Mouse (Mus musculus) embryonic facial prominence, embryonic 13.5 days (tissue): ENCODE measurements around the gene Hspa8. TPM values are rescaled to one million over a fixed set of nuclear protein-coding genes. Genes with fewer than 3 reads are reported as not detected.

Source experiments
- ATAC-seq: fragments of 200-750 bp; cut with Nextera tagmentation; 2 replicates; pipeline ENCODE4 v1.8.0; 2017; ENCODE audit warnings: low read depth; ENCODE audit not compliant: insufficient number of reproducible peaks, insufficient read depth, low FRiP score, low TSS enrichment
- H3K27ac ChIP-seq: fragments of 300-500 bp; sonication (generic); 2 replicates; pipeline ENCODE4 v1.5.1; 2015; ENCODE audit warnings: moderate library complexity, mild to moderate bottlenecking, inconsistent platforms
- H3K27me3 ChIP-seq: fragments of 300-500 bp; sonication (generic); 2 replicates; pipeline ENCODE4 v1.6.1; 2015; ENCODE audit warnings: mild to moderate bottlenecking, inconsistent platforms
- H3K36me3 ChIP-seq: fragments of 300-500 bp; sonication (generic); 2 replicates; pipeline ENCODE4 v1.6.1; 2015; ENCODE audit warnings: mild to moderate bottlenecking, inconsistent platforms
- H3K4me1 ChIP-seq: fragments of 300-500 bp; sonication (generic); 2 replicates; pipeline ENCODE4 v1.6.1; 2015; ENCODE audit warnings: inconsistent platforms
- H3K4me2 ChIP-seq: fragments of 300-500 bp; sonication (generic); 2 replicates; pipeline ENCODE4 v1.6.1; 2015; ENCODE audit warnings: moderate library complexity, mild to moderate bottlenecking, inconsistent platforms
- H3K4me3 ChIP-seq: fragments of 300-500 bp; sonication (generic); 2 replicates; pipeline ENCODE4 v1.5.1; 2015; ENCODE audit warnings: mild to moderate bottlenecking, inconsistent platforms
- H3K9ac ChIP-seq: fragments of 300-500 bp; sonication (generic); 2 replicates; pipeline ENCODE4 v1.6.1; 2015; ENCODE audit warnings: mild to moderate bottlenecking, inconsistent platforms
- H3K9me3 ChIP-seq: fragments of 300-500 bp; sonication (generic); 2 replicates; pipeline ENCODE4 v1.6.1; 2016; ENCODE audit warnings: inconsistent platforms
- WGBS: fragments of 180-500 bp; shearing (Covaris S2); methylation state at CpG from one replicate; pipeline ENCODE4 v1.1.7; 2015; ENCODE audit warnings: mixed read lengths; 5-methylcytosine and 5-hydroxymethylcytosine counted together
- polyA plus RNA-seq: library from polyadenylated mRNA; unstranded; fragments of >200 nt; fragmentation: Nextera tagmentation; extraction: Ambion mirVana; gene quantifications from 2 replicates; pipeline ENCODE4 v1.2.1, GENCODE M21; 2015

Gene Hspa8
- 2,195 and 2,229 TPM in 2 replicates for polyA plus RNA-seq

DNA sequence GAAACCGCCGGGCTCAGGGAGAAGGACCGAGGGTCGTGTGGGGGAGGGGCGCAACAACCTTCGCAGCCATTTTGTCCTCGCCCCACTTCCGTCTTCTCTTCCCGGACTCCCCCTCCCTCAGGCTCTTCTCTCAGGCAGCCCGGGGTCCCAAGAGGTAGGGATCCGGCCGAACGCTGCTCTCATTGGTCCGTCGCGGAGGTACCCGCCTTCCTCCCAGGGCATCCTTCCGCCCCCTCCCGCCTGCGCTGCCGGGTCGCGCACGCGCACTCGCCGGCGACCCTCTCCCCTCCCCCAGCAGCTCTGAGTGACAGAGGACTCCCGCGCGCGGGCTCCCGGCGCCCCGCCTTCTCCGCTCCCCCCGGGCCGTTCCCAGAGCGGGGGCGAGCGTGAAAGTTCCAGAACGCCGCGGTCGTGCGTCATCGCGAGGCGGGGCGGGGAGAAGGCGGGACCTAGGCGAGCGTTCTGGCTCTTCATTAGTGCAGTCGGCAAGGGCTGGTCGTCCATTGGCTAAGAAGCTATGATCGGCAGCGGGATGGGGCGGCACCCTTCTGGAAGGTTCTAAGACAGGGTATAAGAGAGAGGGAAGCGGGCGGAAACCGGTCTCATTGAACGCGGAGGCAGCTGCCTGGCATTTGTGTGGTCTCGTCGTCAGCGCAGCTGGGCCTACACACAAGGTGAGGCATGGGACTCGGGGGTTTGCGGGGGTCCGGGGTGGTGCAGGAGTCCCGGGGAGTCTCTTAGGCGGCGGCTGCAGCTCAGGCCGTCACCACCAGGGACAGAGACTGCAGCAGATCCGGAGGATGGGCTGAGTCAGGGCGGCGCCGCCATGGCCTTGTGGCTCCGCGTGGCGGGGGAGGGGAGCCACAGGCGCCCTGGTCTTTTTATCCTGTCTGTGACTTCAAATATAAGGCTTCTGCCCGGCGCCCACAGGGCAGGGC, at the start of gene Hspa8:
Hspa8 (plus strand) TSS at position 310 of the 938 bp plus-strand sequence.
- Histone ChIP-seq H3K27ac (peak within 1 kb of the TSS; percentile 98), H3K4me1 (peaks cover 32% of the 10 kb centered on the region), H3K9ac (peak within 1 kb of the TSS; percentile 100), H3K9me3 (no peaks in the 10 kb centered on the region), H3K4me3 (peak within 1 kb of the TSS; percentile 93), H3K4me2 (peak within 1 kb of the TSS; percentile 75), H3K36me3 (peaks cover 33% of the 10 kb centered on the region), H3K27me3 (no peaks in the 10 kb centered on the region)
- ATAC-seq, result peak; percentile 97
- WGBS, result under 1% methylated on average over 82 of the region's 83 CpGs

DNA sequence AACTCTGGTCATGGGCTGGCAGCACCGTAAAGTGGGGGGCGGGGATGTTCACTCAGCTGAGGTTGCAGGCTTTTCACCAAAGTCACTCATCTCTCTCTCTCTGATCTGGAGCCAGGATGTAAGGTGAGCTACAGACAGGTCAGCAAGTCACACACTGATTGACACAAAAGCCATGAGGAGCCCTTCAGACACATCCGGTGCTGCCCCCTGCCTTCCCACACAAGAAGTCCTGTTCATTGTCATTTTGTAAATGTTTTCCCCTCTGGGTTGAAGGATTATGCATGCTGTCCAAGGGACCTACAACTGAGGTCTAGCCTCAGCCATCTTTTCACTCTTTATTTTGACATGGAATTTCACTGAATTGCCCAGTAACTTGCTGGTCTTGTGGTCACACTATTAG, 49.0 kb upstream of the Hspa8 start:
- no peaks in the 10 kb centered on the region for H3K36me3 ChIP-seq
- H3K27me3 ChIP-seq, result no peaks in the 10 kb centered on the region
- no peak overlapping the region for H3K4me3 ChIP-seq
- no peaks in the 10 kb centered on the region for H3K9me3 ChIP-seq
- 35% methylated on average over 3 of the region's 3 CpGs for WGBS
- ATAC-seq, result no peak
- H3K9ac ChIP-seq, result no peak overlapping the region
- H3K27ac ChIP-seq, result no peak overlapping the region
- peaks cover 30% of the 10 kb centered on the region for H3K4me1 ChIP-seq
- no peak overlapping the region for H3K4me2 ChIP-seq

DNA sequence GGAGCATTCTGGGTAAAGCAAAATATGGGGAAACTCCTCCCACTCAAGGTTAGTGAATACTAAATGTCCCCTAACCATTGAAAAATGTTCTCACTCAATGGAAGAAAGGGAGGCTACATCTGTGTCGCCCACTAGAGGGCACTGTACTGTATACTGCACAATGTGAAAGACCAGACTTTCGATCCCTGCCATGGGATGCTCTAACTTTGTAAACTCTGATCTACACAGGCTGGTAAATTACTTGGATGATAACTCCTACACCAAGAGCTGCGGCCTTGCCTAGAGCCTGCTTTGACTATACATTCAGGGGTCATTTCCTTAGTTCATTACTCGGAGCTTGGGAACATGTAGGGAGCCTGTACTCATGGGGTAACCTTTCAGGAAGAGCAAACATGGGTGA, 44.4 kb upstream of the Hspa8 start:
- 20% methylated on average over 4 of the region's 4 CpGs for WGBS
- ATAC-seq, result no peak
- peak overlapping the region; percentile 88 for H3K27ac ChIP-seq

DNA sequence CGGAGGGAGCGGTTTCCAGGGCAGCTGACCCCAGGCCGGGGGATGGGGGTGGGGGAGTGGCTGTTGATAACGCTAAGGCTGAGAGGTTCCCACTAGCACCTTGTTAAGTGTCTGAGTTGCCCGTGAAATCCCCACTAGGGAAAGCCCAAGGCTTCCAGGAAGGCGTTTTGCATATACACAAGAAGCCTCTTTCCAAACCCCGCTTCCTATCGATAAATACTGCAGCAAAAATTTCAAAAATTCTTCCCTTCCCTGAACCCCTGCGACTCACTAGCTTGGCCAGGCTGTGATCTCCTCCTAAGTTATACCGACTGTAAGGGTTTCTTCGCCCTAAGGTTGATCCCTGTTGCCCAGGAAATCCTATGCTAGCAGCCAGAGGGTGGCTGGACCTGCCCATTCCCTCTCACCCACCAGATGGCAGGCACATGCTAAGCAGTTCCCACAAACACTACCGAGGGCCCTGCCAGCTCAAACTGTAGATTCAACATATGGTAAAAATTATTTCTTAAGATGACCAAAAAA, 43.6 kb upstream of the Hspa8 start:
- Histone ChIP-seq H3K27me3 (no peaks in the 10 kb centered on the region), H3K27ac (peak overlapping the region; percentile 88), H3K4me3 (peak overlapping the region; percentile 25), H3K4me1 (peaks cover 37% of the 10 kb centered on the region), H3K4me2 (peak overlapping the region; percentile 58), H3K9ac (0 out of 2 replicates have a peak overlapping the region, but pooled peaks have one; percentile 36), H3K36me3 (peaks cover 12% of the 10 kb centered on the region), H3K9me3 (no peaks in the 10 kb centered on the region)
- WGBS, result 10% methylated on average over 12 of the region's 12 CpGs
- 0 out of 2 replicates have a peak, but pooled peaks have one; percentile 61 for ATAC-seq

More for the DNA sequence above, 44.4 kb upstream of the Hspa8 start:
- Histone ChIP-seq H3K4me1 (peaks cover 40% of the 10 kb centered on the region), H3K27me3 (no peaks in the 10 kb centered on the region), H3K9ac (no peak overlapping the region), H3K4me2 (peak overlapping the region; percentile 58), H3K4me3 (no peak overlapping the region), H3K36me3 (peaks cover 4% of the 10 kb centered on the region), H3K9me3 (no peaks in the 10 kb centered on the region)

DNA sequence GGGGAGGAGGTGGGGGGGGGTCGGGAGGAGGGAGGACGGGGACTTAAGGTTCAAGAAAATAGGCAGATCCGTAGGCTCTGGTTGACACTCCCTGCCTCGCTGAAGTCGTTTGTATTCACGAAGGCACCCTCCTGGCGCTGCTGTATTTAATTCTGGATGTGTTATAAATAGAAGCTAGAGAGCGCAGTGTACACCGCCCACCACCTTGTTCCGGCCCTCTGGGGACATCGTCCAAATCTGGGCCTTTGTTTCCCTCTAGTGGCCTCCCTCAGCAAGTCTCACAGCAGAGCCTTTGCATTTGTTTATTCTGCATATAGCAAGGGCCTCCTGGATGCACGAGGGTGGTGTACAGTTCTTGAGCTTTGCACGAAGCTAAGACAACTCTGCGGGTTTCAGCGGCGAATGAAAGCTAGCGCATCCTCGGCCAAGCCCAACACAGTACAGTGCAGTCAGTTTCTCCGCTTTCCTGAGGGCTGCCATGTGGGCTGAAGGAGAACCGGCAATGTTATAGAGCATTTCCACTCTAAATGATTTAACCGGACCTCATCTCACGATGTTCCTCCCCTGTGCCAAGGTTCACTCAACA, 43.0 kb upstream of the Hspa8 start:
- H3K9ac ChIP-seq, result 0 out of 2 replicates have a peak overlapping the region, but pooled peaks have one; percentile 40
- H3K9me3 ChIP-seq, result no peaks in the 10 kb centered on the region
- H3K27ac ChIP-seq, result peak overlapping the region; percentile 88
- peak overlapping the region; percentile 58 for H3K4me2 ChIP-seq
- H3K4me3 ChIP-seq, result peak overlapping the region; percentile 25
- WGBS, result 7% methylated on average over 22 of the region's 22 CpGs
- peak; percentile 80 for ATAC-seq
- H3K27me3 ChIP-seq, result no peaks in the 10 kb centered on the region
- H3K36me3 ChIP-seq, result peaks cover 13% of the 10 kb centered on the region
- peaks cover 37% of the 10 kb centered on the region for H3K4me1 ChIP-seq

DNA sequence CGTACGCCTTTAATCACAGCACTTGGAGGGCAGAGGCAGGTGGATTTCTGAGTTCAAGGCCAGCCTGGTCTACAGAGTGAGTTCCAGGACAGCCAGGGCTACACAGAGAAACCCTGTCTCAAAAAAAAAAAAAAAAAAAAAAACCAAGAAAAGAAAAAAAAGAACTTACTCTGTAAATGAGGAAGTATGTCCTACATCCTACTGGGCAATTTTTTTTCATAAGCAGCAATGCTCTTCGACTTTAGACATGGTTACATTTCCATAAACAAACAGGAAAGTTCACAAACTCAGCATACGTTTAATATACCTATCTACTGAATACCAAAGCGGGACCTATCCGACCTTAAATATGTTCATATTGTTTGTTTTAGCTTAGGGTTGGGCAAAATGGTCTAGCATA, 38.4 kb upstream of the Hspa8 start:
- Histone ChIP-seq H3K4me3 (no peak overlapping the region), H3K9me3 (no peaks in the 10 kb centered on the region), H3K36me3 (peaks cover 46% of the 10 kb centered on the region), H3K27ac (no peak overlapping the region), H3K4me1 (peaks cover 15% of the 10 kb centered on the region), H3K27me3 (no peaks in the 10 kb centered on the region), H3K9ac (no peak overlapping the region), H3K4me2 (no peak overlapping the region)
- no peak for ATAC-seq
- WGBS, result 89% methylated on average over 6 of the region's 6 CpGs

DNA sequence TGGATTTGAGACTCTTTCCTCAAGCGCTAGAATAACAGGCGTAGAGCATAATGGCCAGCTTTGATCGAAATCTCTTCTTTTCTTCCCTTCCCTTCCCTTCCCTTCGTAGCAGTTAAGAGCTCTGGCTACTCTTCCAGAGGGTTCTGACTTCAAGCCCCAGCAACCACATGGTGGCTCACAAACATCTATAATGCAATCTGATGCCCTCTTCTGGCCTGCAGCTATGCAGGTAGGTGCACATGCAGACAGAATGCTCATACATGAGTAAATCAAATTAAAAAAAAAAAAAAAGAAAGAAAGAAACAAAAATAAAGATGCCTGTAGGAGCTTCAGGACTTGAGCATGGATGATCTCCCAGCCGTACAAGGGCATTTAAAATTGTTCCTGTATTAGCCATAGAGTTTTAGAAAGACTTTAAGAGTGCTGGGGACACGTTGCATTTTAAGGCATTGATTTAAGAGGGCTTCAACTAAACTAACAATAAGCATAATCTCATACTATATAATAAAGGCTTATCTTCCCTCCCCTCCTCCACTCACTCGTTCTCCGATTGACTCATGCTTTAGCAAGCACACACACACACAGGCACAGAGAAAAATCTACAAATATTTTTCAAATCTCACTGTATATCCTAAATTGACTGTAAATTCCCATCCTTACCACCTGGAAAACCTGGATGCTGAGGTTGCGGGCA, 35.8 kb upstream of the Hspa8 start:
- Histone ChIP-seq H3K9ac (no peak overlapping the region), H3K4me2 (no peak overlapping the region), H3K36me3 (peaks cover 48% of the 10 kb centered on the region), H3K4me1 (no peaks in the 10 kb centered on the region), H3K27me3 (no peaks in the 10 kb centered on the region), H3K27ac (no peak overlapping the region), H3K9me3 (no peaks in the 10 kb centered on the region), H3K4me3 (no peak overlapping the region)
- WGBS, result 91% methylated on average over 8 of the region's 9 CpGs
- ATAC-seq, result no peak

DNA sequence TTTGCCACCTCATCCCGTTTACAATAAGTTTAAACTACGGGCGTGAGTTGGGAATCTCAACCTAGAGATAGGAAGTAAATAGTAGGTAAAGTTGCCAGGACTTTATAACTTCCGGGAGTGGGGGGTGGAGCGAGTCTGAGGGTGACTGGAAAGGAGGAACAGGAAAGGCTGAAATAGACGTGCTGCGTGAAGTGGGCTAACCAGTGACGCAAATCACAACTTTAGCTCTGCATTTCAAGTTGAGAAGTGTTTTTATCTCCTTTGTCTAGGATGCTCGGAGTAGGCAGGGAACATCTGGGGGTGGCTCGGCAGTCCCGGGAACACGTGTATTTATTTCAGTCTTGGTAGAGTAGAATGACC, 35.2 kb upstream of the Hspa8 start:
- Histone ChIP-seq H3K4me1 (no peaks in the 10 kb centered on the region), H3K27me3 (no peaks in the 10 kb centered on the region), H3K4me2 (no peak overlapping the region), H3K4me3 (no peak overlapping the region), H3K9ac (no peak overlapping the region), H3K36me3 (peaks cover 50% of the 10 kb centered on the region), H3K9me3 (no peaks in the 10 kb centered on the region), H3K27ac (no peak overlapping the region)
- no peak for ATAC-seq
- 76% methylated on average over 12 of the region's 12 CpGs for WGBS

DNA sequence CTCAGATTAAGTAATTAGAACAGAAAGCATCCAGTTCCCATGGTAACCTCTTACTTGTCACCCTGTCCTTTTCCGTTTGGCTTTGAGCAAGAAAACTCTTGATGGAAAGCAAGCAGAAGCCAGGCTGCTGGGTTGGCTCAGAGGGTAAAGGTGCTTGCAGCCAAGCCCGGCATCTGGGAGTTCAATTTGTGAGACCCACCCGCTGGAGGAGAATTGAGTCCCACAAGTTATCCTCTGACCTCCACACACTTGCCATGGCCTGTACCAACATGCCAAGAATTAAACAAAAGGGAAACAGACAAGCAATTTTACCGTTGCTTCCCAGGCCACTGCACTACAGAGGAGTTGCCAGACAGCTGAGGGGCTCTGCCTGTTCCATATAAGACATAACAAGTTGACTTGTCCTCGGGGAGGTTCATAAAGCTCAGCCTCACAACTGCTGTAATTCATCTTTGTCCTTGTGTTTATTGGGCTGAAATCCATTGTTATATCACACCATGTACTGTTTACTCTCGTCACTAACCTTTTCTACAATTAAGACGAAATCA, 34.7 kb upstream of the Hspa8 start:
- no peak overlapping the region for H3K4me3 ChIP-seq
- no peak for ATAC-seq
- H3K4me1 ChIP-seq, result no peaks in the 10 kb centered on the region
- 73% methylated on average over 7 of the region's 7 CpGs for whole genome bisulfite sequencing
- no peak overlapping the region for H3K4me2 ChIP-seq
- no peaks in the 10 kb centered on the region for H3K9me3 ChIP-seq
- H3K36me3 ChIP-seq, result peaks cover 54% of the 10 kb centered on the region
- H3K9ac ChIP-seq, result no peak overlapping the region
- H3K27me3 ChIP-seq, result no peaks in the 10 kb centered on the region
- no peak overlapping the region for H3K27ac ChIP-seq

DNA sequence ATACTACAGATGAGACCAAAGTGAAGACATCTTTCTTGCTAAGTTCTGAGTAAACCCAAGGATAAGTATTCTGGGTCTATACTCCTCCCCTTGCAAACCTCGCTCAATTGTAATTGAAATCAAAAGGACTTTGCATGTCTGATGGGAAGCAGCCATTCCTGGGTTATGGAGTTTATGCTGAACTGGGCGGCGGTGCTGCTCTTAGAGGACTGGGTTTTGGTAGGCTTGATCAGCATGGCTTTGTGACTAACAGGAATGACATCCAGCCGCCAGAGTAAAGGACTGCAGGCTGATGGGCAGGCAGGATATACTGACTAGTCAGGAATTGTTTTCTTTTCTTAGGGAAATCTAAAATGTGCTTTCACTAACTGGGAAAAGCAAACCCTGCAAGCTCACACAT, 32.8 kb upstream of the Hspa8 start:
- no peaks in the 10 kb centered on the region for H3K4me1 ChIP-seq
- H3K4me3 ChIP-seq, result no peak overlapping the region
- H3K9me3 ChIP-seq, result no peaks in the 10 kb centered on the region
- peaks cover 56% of the 10 kb centered on the region for H3K36me3 ChIP-seq
- no peaks in the 10 kb centered on the region for H3K27me3 ChIP-seq
- H3K27ac ChIP-seq, result no peak overlapping the region
- WGBS, result 84% methylated on average over 4 of the region's 4 CpGs
- no peak overlapping the region for H3K9ac ChIP-seq
- no peak overlapping the region for H3K4me2 ChIP-seq
- no peak for ATAC-seq

DNA sequence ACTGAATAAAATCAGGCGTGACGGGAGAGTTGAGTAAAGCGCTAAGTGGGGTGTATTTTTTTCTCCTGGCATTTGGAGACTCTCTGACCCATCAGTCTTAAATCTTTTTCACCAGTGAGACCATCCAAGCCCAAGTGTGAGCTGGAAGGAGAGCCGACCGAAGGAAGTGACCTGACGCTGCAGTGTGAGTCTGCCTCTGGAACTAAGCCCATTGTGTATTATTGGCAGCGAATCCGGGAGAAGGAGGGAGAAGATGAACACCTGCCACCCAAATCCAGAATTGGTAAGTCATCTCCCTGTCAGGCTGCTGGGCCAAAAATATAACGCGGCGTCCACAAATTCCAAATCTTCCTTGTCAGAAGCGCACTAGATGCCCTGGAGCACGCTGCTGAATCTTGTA, 28.5 kb upstream of the Hspa8 start:
- H3K27me3 ChIP-seq, result no peaks in the 10 kb centered on the region
- no peak overlapping the region for H3K4me2 ChIP-seq
- H3K4me3 ChIP-seq, result no peak overlapping the region
- 79% methylated on average over 13 of the region's 13 CpGs for WGBS
- H3K27ac ChIP-seq, result no peak overlapping the region
- H3K9ac ChIP-seq, result no peak overlapping the region
- no peaks in the 10 kb centered on the region for H3K4me1 ChIP-seq
- H3K9me3 ChIP-seq, result no peaks in the 10 kb centered on the region
- no peak for ATAC-seq
- peaks cover 58% of the 10 kb centered on the region for H3K36me3 ChIP-seq
